Mouse (Mus musculus) gastrocnemius, adult 2 months (tissue): ENCODE measurements at regions not wholly inside any gene's neighbourhood (a gene's known extent, or its start where the extent isn't known, plus 50 kb on each side); places are given as distances from the start of the nearest gene placed in this dataset.

ENCODE experiments used
- DNase-seq: peaks from one replicate; pipeline ENCODE4 v3.0.0; 2022
- H3K27ac ChIP-seq: fragments of 200-600 bp; 2 replicates; pipeline ENCODE4 v1.8.1; 2022; ENCODE audit warnings: mild to moderate bottlenecking
- H3K4me3 ChIP-seq: fragments of 200-600 bp; 2 replicates; pipeline ENCODE4 v1.8.1; 2022; ENCODE audit warnings: mild to moderate bottlenecking, moderate library complexity
- CTCF ChIP-seq: fragments of 200-600 bp; IDR thresholded peaks from 2 replicates; pipeline ENCODE4 v1.8.1; 2022; ENCODE audit warnings: antibody characterized with exemption, mild to moderate bottlenecking, moderate library complexity
- intact Hi-C: fragments of 180-260 bp; cut with DNase I; formaldehyde crosslinking; loops from one replicate; pipeline ENCODE4 v1.15.1; 2025

GRCm38 (mm10) chr14:24081911-24082558 lies 67.7 kb upstream of the Kcnma1 start:
- TF ChIP-seq CTCF: no peak
- Histone ChIP-seq H3K4me3 (0 out of 2 replicates have a peak overlapping the region, but pooled peaks have one; percentile 15), H3K27ac (no peak overlapping the region)
- intact Hi-C loops: no loop called here
- peak; percentile 83 for DNase-seq

- peak; percentile 59 for TF ChIP-seq CTCF
- Histone ChIP-seq H3K4me3 (no peak overlapping the region), H3K27ac (no peak overlapping the region)
- intact Hi-C loops: loop anchor here (5.0 kb wide), 2 partner anchors 64 to 209 kb away; no protein-coding TSS in a partner anchor
- DNase-seq: no peak
Measured at GRCm38 (mm10) chr14:24068693-24069092, 54.4 kb upstream of the Kcnma1 start.

GRCm38 (mm10) chr14:24067657-24068056 lies 53.4 kb upstream of the Kcnma1 start:
- TF ChIP-seq CTCF: peak; percentile 82
- intact Hi-C loops: loop anchor here (5.0 kb wide), 2 partner anchors 65 to 210 kb away; no protein-coding TSS in a partner anchor
- Histone ChIP-seq H3K4me3 (no peak overlapping the region), H3K27ac (no peak overlapping the region)
- DNase-seq: peak; percentile 70

GRCm38 (mm10) chr14:24065231-24065767 lies 51.0 kb upstream of the Kcnma1 start:
- DNase-seq: no peak
- intact Hi-C loops: loop anchor here (5.0 kb wide), 2 partner anchors 67 to 212 kb away; no protein-coding TSS in a partner anchor
- Histone ChIP-seq H3K4me3 (no peak overlapping the region), H3K27ac (no peak overlapping the region)
- TF ChIP-seq CTCF: no peak
